Mouse (Mus musculus): ENCODE data around the gene Palm. TPM values are rescaled to one million over a fixed set of nuclear protein-coding genes. Genes with fewer than 3 reads are reported as not detected.

Palm gene
- total RNA-seq, 2 experiments from 2014 or later = 91.8 to 119 TPM

- DNase-seq (ENCODE audit: low spot score in 2 of 2) = no peak
Measured at GRCm38 (mm10) chr10:79866601-79867000, 73.2 kb downstream of the Palm start.

Small RNAs within 50 kb of the gene (microRNA-seq; reads per million reads assigned to microRNA genes)
- not detected for gene Mir6910

Other genes starting within 250 kb of the Palm start
- gene Mier2, start 238.4 kb upstream of the Palm start, total RNA-seq (2021) = 10 to 100 TPM; 46.8 to 48.2 TPM
- gene Theg, start 206.2 kb upstream of the Palm start, total RNA-seq (2021) = not detected
- 1 to 10 TPM in 1 of 2 experiments, under 1 TPM in 1; 0.56 to 1.5 TPM for gene C2cd4c, start 179.5 kb upstream of the Palm start, total RNA-seq (2021)
- 10 to 100 TPM in 1 of 2 experiments, 1 to 10 TPM in 1; 8.9 to 13.3 TPM for gene Shc2, start 155.7 kb upstream of the Palm start, total RNA-seq (2021)
- gene Odf3l2, start 147.8 kb upstream of the Palm start, total RNA-seq (2021) = not detected
- gene Madcam1, start 129.0 kb upstream of the Palm start, total RNA-seq (2021) = under 1 TPM; 0.28 to 0.64 TPM
- 10 to 100 TPM; 32.4 to 33.9 TPM for gene Tpgs1, start 124.2 kb upstream of the Palm start, total RNA-seq (2021)
- gene Cdc34, start 111.4 kb upstream of the Palm start, total RNA-seq (2021) = 10 to 100 TPM; 72.6 to 78.1 TPM
- 1 to 10 TPM; 1.8 to 2.4 TPM for gene Gzmm, start 104.6 kb upstream of the Palm start, total RNA-seq (2021)
- 100 to 1,000 TPM; 504 to 513 TPM for gene Bsg, start 89.1 kb upstream of the Palm start, total RNA-seq (2021)
- 1 to 10 TPM; 8.9 to 9.3 TPM for gene Hcn2, start 76.9 kb upstream of the Palm start, total RNA-seq (2021)
- 10 to 100 TPM; 61.2 to 68.6 TPM for gene Polrmt, start 47.0 kb upstream of the Palm start, total RNA-seq (2021)
- not detected for gene Fgf22, start 38.5 kb upstream of the Palm start, total RNA-seq (2021)
- gene Rnf126, start 26.6 kb upstream of the Palm start, total RNA-seq (2021) = 10 to 100 TPM; 60.7 to 61.7 TPM
- gene Fstl3, start 16.3 kb upstream of the Palm start, total RNA-seq (2021) = 1 to 10 TPM; 6.7 to 7.1 TPM
- gene Prss57, start 2.6 kb upstream of the Palm start, total RNA-seq (2021) = under 1 TPM; 0.11 to 0.71 TPM
- gene Misp, start 27.4 kb downstream of the Palm start, total RNA-seq (2021) = 1 to 10 TPM in 1 of 2 experiments, under 1 TPM in 1; 0.20 to 4.2 TPM
- 100 to 1,000 TPM; 344 to 389 TPM for gene Ptbp1, start 60.9 kb downstream of the Palm start, total RNA-seq (2021)
- 1 to 10 TPM; 2.2 to 7.0 TPM for gene Prtn3, start 80.9 kb downstream of the Palm start, total RNA-seq (2021)
- gene Plppr3, start 81.1 kb downstream of the Palm start, total RNA-seq (2021) = 10 to 100 TPM in 1 of 2 experiments, 1 to 10 TPM in 1; 8.6 to 14.8 TPM
- gene Elane, start 92.7 kb downstream of the Palm start, total RNA-seq (2021) = 1 to 10 TPM in 1 of 2 experiments, under 1 TPM in 1; 0.92 to 5.7 TPM
- gene Cfd, start 97.3 kb downstream of the Palm start, total RNA-seq (2021) = 10 to 100 TPM; 13.7 to 25.6 TPM
- 10 to 100 TPM; 64.1 to 64.7 TPM for gene Med16, start 115.4 kb downstream of the Palm start, total RNA-seq (2021)
- gene Gm26602, start 117.3 kb downstream of the Palm start, total RNA-seq (2021) = not detected
- gene Kiss1r, start 123.4 kb downstream of the Palm start, total RNA-seq (2021) = 1 to 10 TPM in 1 of 2 experiments, under 1 TPM in 1; 0.87 to 1.6 TPM
- gene R3hdm4, start 127.6 kb downstream of the Palm start, total RNA-seq (2021) = 100 to 1,000 TPM; 119 to 133 TPM
- gene Arid3a, start 133.5 kb downstream of the Palm start, total RNA-seq (2021) = 10 to 100 TPM; 12.6 to 15.9 TPM
- gene Wdr18, start 166.6 kb downstream of the Palm start, total RNA-seq (2021) = 10 to 100 TPM; 42.6 to 45.3 TPM
- under 1 TPM; 0.25 to 0.39 TPM for gene Grin3b, start 177.1 kb downstream of the Palm start, total RNA-seq (2021)
- gene Tmem259, start 190.8 kb downstream of the Palm start, total RNA-seq (2021) = 100 to 1,000 TPM; 146 to 147 TPM
- gene Cnn2, start 195.0 kb downstream of the Palm start, total RNA-seq (2021) = 10 to 100 TPM; 40.9 to 48.7 TPM
- gene Abca7, start 202.9 kb downstream of the Palm start, total RNA-seq (2021) = 10 to 100 TPM; 21.9 to 23.0 TPM
- 1 to 10 TPM; 7.1 to 8.5 TPM for gene Arhgap45, start 223.1 kb downstream of the Palm start, total RNA-seq (2021)
- 100 to 1,000 TPM; 103 to 112 TPM for gene Polr2e, start 246.2 kb downstream of the Palm start, total RNA-seq (2021)